Mouse (Mus musculus) small intestine, adult 2 months (tissue): ENCODE results near the gene Snap25.

ENCODE experiments used
- CTCF ChIP-seq: fragments of 200-500 bp; IDR thresholded peaks from 2 replicates; pipeline ENCODE4 v1.5.1; 2012; ENCODE audit warnings: low read depth, mild to moderate bottlenecking, control low read depth, inconsistent platforms, low read length, moderate library complexity, mixed read lengths; ENCODE audit not compliant: insufficient replicate concordance, insufficient read length; ENCODE audit errors: extremely low read depth
- POLR2A ChIP-seq: fragments of 200-500 bp; IDR thresholded peaks from 2 replicates; pipeline ENCODE4 v1.6.1; 2012; ENCODE audit warnings: low read depth, mild to moderate bottlenecking, control low read depth, inconsistent platforms, low read length, moderate library complexity

DNA sequence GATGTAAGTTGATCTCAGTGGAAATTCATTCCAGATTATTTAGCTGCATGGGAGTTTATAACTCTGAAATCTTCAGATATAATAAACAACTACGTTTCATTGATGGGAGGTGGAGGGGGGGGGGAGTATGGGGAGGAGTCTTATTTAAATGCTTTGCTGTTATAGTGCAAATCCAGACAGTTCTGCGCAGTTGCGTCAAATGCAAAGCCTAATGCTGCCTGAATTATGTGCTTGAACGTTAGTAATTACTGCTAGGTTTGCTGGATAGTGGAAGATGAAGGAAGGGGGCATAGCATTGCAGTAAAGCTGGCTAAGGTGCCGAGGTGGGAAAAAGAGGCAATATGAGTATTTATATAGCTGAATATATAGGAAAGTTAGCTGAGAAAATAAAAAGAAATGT, 2.3 kb downstream of the Snap25 start:
- TF ChIP-seq POLR2A, result no peak
- no peak for TF ChIP-seq CTCF
